Mouse (Mus musculus) heart, postnatal 4 days (tissue): Measurements from ENCODE around the gene H2afj. TPM values are rescaled to one million over a fixed set of nuclear protein-coding genes. Genes with fewer than 3 reads are reported as not detected.

Source experiments
- DNase-seq: peaks from one replicate; pipeline ENCODE4 v3.0.0; 2021
- microRNA-seq, 2 experiments: library from miRNA; unstranded; fragments of <30 nt; microRNA quantifications; one replicate each; pipeline ENCODE4 v1.2.0; 2021 to 2022
- total RNA-seq, 2 experiments: library from RNA; stranded (reverse); gene quantifications; 2 replicates each; pipeline ENCODE4 v1.2.3; 2021

H2afj gene
- total RNA-seq, 2 experiments from 2014 or later = 28.1 to 33.6 TPM

DNA sequence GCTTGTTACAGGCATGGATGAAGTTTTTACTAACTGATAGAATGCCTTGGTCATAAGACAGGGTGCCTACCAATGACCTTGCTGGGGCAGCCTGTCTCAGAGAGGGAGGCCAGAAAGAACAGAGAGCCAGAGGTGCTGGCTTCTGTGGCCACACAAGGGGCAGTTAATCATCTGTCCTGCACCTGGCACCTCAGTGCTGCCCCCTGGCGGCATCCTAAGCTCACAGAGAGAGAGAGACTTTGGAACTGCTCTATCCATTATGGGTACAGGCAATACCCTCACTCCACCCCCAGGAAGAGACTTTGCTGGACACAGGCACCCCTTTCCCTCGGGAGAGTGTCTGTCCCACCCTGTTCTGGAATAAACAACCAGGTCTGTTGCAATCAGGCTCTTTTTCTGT, 39.7 kb downstream of the H2afj start:
- DNase-seq = peak; percentile 69

DNA sequence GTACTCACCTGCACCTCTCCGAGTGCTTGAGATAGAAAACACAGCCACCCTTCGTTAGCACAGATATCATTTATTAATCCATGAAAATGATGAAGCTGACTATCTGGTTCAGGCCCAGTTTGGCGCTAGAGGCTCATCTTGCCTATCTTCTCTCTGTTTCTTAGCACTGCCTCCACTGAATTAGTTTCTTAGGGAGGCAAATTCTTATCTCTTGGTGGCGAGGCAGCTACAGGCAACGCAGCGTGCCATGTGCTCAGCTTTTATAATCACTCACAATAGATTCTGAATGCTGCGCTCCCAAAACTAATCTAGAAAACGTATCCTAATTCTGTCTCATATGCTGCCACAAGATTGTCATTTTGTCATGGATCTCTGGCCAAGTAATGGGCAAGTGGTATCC, 40.4 kb downstream of the H2afj start:
- DNase-seq = no peak

DNA sequence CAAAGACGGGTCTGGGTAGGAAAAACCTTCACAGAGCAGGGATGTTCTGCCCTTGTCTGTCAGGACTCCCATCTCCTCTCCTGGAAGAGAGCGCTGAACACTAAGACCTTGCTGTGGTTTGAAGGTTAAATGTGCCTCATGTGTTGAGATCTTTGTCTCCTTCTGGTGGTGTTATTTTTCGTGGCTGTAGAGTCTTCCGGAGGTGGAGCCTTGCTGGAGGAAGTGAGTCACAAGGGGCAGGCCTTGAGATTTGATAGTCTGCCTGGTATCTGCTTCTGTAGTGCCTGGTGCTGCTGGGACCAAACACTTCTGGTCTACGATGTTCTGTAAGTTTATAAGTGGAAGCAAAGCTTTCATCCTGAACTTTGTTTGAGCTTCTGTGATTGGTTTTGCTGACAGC, 40.9 kb downstream of the H2afj start:
- no peak for DNase-seq

DNA sequence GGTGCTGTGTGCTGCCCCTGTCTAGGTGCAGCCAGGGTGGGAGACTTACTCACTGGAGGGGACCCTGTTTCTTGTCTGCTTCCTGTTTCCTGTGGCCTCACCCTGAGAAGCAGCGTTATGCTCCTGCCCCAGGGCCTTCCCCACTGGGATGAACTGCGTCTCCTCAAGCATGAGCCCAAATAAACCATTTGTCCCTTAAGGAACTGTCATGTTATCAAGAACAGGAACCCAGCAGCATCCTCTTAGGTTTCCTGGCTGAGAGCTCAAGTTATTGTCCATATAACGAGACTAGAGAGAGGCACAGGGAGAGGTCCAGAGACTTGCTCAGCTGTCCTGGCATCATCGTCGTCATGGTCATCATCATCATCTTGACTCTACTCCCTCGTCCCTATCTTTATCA, 42.2 kb downstream of the H2afj start:
- DNase-seq = no peak

DNA sequence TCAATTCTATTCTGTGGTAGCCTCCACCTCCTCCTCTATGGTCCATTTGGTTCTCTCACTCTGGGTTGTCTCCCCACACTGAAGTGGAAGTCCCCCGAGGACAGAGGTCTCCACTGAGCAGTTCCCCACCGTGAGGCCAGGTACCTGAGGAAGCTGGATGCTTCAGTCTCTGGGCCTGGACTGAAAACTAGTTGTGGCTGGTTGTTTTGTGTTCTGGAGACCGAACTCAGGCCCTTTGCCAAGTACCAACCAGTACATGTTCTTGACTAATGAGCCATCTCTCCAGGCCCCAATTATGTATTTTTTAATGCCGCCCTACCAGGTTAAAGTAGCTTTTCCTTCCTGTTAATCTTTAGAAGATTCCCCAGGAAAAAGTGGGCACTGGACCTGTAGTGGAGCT, 44.3 kb downstream of the H2afj start:
- DNase-seq = no peak

DNA sequence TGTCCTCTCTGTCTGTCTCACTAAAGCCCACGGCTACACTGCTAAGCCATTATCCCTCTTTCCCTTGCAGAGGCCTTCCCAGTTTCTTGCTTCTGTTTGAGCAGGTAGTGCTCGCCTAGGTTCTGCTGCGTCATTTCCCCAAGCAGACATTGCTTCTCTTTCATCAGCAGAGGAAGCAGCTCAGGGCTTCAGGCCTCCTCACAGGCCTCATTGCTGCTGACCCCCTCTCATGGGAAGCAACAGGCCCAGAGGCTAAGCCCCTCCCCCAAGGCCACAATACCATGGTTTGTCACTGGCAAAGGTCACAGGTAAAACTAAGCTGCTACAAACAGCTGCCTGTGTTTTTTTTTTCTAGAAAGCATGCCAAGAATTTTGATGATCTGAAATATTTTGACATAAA, 44.7 kb downstream of the H2afj start:
- no peak for DNase-seq

DNA sequence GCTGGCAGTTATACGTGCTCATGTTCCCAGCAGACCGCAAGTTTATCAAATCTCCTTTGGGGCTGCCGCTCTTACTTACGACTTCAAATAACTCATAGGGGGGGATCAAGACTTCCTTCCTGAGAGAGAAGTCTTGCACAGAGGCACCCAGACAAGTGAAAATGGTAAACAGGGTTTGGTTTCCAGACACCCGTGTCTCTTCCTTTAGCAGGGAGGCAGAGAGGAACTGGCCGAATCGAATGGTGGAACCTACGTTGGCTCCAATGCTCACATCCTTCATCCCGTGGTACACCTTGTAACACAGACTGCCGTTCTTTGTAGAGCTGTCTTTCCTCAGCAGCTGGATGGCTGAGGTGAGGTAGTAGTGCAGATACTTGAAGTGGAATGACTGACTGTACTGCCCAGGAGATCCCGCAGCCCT, 46.3 kb downstream of the H2afj start:
- no peak for DNase-seq

DNA sequence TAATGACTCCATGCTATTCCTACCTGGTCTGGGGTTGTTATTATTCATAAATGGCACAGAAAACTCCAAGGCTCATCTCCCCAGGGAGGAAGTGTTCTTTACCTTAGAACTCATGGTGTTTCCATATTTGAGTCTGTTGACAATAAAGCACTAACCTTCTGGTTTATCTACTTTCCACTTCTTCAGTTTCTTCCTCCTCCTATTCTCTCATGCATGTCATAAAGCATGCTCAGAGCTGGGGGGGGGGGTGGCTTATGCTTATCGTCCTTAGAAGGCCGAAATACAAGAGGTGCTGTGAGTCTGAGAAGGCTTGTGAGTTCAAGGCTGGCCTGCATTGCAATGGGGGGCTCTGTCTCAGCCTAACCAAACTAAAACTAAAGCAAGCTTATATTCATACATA, 47.1 kb downstream of the H2afj start:
- no peak for DNase-seq

DNA sequence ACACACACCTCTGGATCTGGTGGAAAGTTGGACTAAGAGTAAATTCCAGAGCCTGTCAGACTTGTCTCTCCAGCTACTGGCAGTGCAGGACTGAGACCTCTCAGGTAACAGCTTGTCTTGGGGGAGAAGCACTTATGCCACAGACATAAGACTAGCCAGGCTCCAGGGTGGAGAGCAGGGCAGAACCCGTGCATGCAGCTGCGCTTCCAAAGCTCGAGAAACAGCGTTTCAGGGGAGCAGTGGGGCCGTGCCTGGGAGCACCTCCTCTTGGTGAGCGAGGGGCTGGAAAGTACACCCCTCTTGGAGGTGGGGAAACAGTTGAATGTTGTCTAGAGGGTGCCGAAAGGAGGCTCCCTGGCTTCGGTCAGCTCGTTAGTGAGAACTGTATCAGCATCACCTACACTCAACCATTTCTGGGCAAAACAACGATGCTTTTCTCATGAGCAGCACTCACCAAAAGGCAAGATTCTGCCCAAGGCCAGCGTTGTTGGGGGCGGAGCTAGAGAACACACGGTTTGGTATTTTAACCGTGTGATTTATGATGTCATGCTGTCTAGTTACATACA, 48.1 kb downstream of the H2afj start:
- DNase-seq = peak; percentile 27

DNA sequence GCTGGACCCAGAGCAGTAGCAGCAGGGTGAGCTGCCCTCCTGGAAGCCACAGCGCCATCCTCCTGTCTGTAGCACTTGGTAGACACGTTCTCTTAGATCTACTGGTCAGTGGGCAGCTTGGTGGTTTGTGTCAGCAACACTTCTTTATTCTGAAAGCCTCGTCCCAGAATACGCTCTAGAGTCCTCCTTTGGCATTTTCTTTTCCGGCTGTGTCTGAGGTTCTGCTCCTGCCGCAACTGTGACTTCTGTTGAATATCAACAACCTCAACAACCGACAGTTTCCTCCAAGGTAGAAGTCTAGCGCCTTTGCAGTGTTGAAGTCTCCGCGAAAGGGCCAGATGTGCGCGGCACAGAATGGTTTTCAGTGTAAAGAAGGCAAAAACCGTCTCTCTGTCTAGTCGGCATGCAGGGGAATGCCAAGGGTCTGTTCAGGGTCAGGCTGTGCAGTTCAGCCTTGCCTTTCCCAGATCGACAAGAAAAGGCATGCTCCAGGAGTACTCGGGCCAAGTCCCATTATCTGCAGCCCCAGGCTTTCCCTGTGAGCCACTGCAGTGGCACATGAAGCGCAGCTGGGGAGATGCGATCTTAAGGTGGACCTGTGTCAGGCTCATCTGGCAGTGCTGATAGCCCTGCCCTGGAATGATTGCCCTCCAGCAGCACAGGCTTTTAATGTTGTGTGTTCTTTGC, 49.3 kb downstream of the H2afj start, which contains the start of gene Art4:
Gene Art4, minus strand, starts transcription at position 548 of the 687 bp plus-strand sequence.
- peak; percentile 38 for DNase-seq

DNA sequence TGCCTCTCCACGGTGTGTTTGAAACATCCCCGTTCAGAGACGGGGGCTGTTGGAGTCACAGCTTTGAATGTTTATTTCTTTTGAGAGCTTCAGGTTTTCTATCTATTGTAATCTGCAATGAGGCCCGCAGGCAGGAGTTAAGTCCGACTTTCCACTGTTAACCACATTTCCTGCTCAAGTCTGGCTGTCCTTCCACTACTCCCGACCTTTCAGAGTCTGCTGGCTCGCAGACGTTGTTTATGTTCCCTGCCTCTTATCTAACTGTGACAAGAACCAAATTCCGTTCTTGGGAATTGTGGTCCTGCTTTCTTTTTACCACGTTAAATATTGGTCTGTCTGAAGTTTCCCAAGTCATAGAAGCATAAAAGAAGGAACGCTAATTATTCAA, 49.8 kb downstream of the H2afj start:
- peak; percentile 37 for DNase-seq

DNA sequence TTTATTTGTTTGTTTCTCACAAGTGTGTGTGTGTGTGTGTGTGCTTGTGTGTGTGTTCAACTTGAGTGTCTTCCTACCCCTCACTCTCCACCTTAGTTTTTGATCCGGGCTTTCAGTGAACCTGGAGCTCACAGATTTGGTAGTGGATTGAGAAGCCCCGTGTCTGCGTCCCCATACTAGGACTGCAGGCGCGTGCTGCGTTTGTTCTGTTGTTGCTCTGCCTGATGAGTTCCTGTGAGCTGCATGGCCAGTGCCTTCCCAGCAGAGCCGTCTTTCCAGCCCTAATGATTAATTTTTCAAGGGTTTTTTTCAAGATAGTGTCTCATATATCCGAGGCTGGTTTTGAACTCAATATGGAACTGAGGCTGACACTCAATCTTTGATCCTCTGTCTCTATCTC, 50.4 kb downstream of the H2afj start:
- peak; percentile 16 for DNase-seq

Small RNAs within 50 kb of the gene (microRNA-seq; reads per million reads assigned to microRNA genes)
- 0 reads per million in 2 experiments for gene Gm44364

Other genes starting within 250 kb of the H2afj start
- gene Plbd1, start 146.3 kb upstream of the H2afj start, total RNA-seq = 10 to 100 TPM; 20.7 to 23.6 TPM
- not detected for gene Gucy2c, start 26.5 kb upstream of the H2afj start, total RNA-seq
- gene Hist4h4, start 3.8 kb upstream of the H2afj start, total RNA-seq = 10 to 100 TPM; 32.8 to 34.4 TPM
- 1 to 10 TPM; 2.1 to 2.5 TPM for gene BC049715, start 19.4 kb downstream of the H2afj start, total RNA-seq
- 10 to 100 TPM; 89.9 to 90.8 TPM for gene Wbp11, start 20.0 kb downstream of the H2afj start, total RNA-seq
- gene Smco3, start 27.2 kb downstream of the H2afj start, total RNA-seq = under 1 TPM in 1 of 2 experiments, not detected in 1; 0.20 TPM
- 10 to 100 TPM in 1 of 2 experiments, 1 to 10 TPM in 1; 7.0 to 10.5 TPM for gene Art4, start 49.5 kb downstream of the H2afj start, total RNA-seq
- 100 to 1,000 TPM; 188 to 201 TPM for gene Mgp, start 67.6 kb downstream of the H2afj start, total RNA-seq
- under 1 TPM in 1 of 2 experiments, not detected in 1; 0.20 TPM for gene Erp27, start 113.9 kb downstream of the H2afj start, total RNA-seq
- not detected for gene Pde6h, start 115.6 kb downstream of the H2afj start, total RNA-seq
- 10 to 100 TPM; 33.6 to 39.4 TPM for gene Arhgdib, start 133.7 kb downstream of the H2afj start, total RNA-seq